Mouse (Mus musculus): ENCODE data around the gene Ubac1. TPM values are rescaled to one million over a fixed set of nuclear protein-coding genes. Genes with fewer than 3 reads are reported as not detected.
A peak's percentile ranks its signal among the peaks of the same experiment; 100 is the strongest.

The Ubac1 gene
- polyA plus RNA-seq, 1 experiment: 38.1 TPM

DNA sequence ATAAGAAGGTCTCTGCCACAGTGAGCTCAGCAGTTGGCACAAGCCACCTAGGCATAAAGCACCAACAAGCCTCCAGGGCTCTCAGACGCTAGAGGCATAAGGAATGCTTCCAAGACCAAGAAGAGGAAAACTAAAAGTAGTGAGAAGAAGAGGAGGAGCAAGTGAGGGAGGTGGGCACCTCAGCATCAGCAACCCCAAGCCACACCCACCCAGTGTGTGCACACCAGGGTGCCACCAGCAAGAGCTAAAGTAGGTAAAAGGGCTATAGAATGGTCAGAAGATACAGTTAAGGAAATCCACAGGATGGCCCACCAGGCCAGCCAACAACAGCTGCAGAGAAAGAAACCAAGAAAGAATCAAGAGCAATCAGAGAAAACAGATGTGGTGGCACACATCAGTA, 10.1 kb downstream of the Ubac1 start:
- DNase-seq: no peak
- no peak overlapping the region for H3K4me3 ChIP-seq (replicated peaks; ENCODE audit: extremely low read depth, low read depth, low read length)
- TF ChIP-seq POLR2A (IDR thresholded peaks at IDR 0.05; ENCODE audit: borderline replicate concordance, extremely low read depth, low read depth, low read length): no peak
- TF ChIP-seq CTCF (IDR thresholded peaks at IDR 0.05; ENCODE audit: insufficient read depth, low read length): no peak
- WGBS: 61% methylated on average over 1 of the region's 1 CpGs
- no peaks in the 10 kb centered on the region for H3K4me1 ChIP-seq (ENCODE audit: control insufficient read depth, insufficient read depth, low read length)

DNA sequence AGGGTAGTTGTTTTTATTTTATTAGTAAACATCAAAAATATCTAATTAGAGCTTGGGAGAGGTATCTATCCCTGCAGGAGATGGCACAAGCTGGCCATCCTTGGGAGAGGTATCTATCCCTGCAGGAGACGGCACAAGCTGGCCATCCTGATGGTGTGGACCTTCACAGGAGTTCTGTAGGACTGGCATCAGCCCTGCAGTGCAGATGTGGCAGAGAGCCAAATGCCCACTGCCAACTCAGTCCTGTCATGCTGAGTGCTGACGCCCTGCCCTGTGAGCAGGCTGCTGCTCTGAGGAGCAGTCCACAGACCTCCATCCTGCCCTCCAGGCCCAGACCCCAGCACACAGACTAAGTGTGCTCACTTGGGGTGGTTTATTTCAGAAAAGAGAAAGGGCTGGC, 19.5 kb downstream of the Ubac1 start:
- TF ChIP-seq POLR2A (IDR thresholded peaks at IDR 0.05; ENCODE audit: borderline replicate concordance, extremely low read depth, low read depth, low read length): no peak
- WGBS: 81% methylated on average over 2 of the region's 2 CpGs
- Histone ChIP-seq H3K4me1 (ENCODE audit: control insufficient read depth, insufficient read depth, low read length) (no peaks in the 10 kb centered on the region), H3K4me3 (replicated peaks; ENCODE audit: extremely low read depth, low read depth, low read length) (no peak overlapping the region)
- DNase-seq: no peak

DNA sequence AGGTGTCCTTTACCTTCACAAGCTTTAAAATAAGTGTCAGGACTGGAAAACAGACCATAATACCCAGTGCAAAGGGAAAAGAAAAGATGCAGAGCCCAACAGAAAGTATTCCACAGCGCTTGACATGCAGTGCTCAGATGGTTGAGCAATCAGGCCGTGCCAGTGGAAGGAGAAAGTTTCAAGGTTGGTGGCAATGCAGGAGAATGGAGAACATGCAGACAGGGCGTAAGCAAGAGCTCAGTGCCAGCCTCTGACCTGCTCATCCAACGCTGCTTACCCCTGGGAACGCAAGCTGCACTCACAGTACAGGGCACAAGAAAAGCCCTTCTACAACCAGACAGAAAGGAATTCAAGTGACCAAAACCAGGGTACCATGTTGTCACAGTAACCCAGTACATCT, 20.4 kb downstream of the Ubac1 start:
- no peak for DNase-seq
- TF ChIP-seq CTCF (IDR thresholded peaks at IDR 0.05; ENCODE audit: insufficient read depth, low read length) (no peak), POLR2A (IDR thresholded peaks at IDR 0.05; ENCODE audit: borderline replicate concordance, extremely low read depth, low read depth, low read length) (no peak)
- 88% methylated on average over 5 of the region's 5 CpGs for WGBS
- Histone ChIP-seq H3K4me3 (replicated peaks; ENCODE audit: extremely low read depth, low read depth, low read length) (no peak overlapping the region), H3K4me1 (ENCODE audit: control insufficient read depth, insufficient read depth, low read length) (no peaks in the 10 kb centered on the region)

DNA sequence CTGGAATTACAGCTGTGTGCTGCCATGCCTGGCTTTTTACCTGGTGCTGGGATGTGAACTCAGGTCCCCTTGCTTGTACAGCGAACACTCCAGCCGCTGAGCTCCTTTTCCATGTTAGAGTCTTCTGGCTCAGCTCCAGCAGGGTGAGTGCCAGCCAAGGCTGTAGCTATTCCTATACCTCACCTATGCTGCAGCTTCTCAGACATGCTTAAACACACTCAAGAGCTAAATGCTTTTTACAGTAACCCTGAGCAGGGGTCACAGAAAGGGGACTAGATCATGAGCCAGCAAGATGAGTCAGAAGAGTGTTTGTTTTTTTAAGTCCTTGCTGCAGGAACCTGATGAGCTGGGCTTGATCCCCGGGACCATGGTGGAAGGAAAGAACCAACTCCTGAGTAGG, 23.8 kb downstream of the Ubac1 start:
- no peak for DNase-seq
- WGBS: 68% methylated on average over 3 of the region's 3 CpGs
- Histone ChIP-seq H3K4me3 (replicated peaks; ENCODE audit: extremely low read depth, low read depth, low read length) (no peak overlapping the region), H3K4me1 (ENCODE audit: control insufficient read depth, insufficient read depth, low read length) (no peaks in the 10 kb centered on the region)
- TF ChIP-seq CTCF (IDR thresholded peaks at IDR 0.05; ENCODE audit: insufficient read depth, low read length) (no peak), POLR2A (IDR thresholded peaks at IDR 0.05; ENCODE audit: borderline replicate concordance, extremely low read depth, low read depth, low read length) (no peak)

DNA sequence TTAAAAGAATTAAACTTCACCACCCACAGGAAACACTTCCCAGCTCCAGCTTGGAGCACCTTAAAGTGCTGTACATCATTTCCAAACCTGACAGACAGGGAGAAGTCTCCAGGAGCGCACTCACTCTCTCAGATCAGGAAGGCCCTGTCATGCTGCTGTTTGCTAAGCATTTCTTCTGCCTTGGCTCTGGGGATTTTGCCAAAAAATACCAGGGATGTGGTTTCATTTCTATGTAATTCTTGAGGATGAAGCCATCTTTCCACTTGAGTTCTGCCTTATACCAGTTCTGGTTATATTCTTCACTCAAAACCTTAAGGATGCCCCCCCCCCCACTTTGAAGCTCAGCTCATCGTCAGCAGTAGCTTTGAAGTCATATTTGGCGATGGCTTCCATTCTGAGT, 26.8 kb downstream of the Ubac1 start:
- H3K4me1 ChIP-seq (ENCODE audit: control insufficient read depth, insufficient read depth, low read length): no peaks in the 10 kb centered on the region; the same call in 1 of the 2 replicates
- TF ChIP-seq CTCF (IDR thresholded peaks at IDR 0.05; ENCODE audit: insufficient read depth, low read length): no peak
- TF ChIP-seq POLR2A (IDR thresholded peaks at IDR 0.05; ENCODE audit: borderline replicate concordance, extremely low read depth, low read depth, low read length): no peak
- no peak overlapping the region for H3K4me3 ChIP-seq (replicated peaks; ENCODE audit: extremely low read depth, low read depth, low read length)
- WGBS: 71% methylated on average over 3 of the region's 3 CpGs
- DNase-seq: no peak

DNA sequence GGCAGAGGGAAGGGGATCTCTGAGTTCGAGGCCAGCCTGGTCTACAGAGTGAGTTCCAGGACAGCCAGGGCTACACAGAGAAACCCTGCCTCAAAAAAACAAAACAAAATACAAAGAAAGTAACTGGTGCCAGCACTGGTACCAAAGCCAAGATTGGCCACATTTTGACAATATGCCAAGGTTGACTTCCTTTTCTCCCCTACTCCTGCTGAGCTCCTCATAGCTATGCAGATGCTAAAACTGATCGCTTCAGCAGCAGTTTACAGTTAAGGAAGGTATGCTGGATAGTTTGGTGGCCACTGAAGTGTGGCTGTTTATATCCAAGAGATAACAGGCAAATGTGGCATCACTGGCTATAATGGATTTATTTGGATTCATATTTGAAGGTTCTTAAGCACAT, 29.3 kb downstream of the Ubac1 start:
- DNase-seq: no peak
- no peak overlapping the region for H3K4me3 ChIP-seq (replicated peaks; ENCODE audit: extremely low read depth, low read depth, low read length)
- TF ChIP-seq CTCF (IDR thresholded peaks at IDR 0.05; ENCODE audit: insufficient read depth, low read length) (no peak), POLR2A (IDR thresholded peaks at IDR 0.05; ENCODE audit: borderline replicate concordance, extremely low read depth, low read depth, low read length) (no peak)
- H3K4me1 ChIP-seq (ENCODE audit: control insufficient read depth, insufficient read depth, low read length): no peaks in the 10 kb centered on the region; the same call in 1 of the 2 replicates
- 43% methylated on average over 2 of the region's 2 CpGs for WGBS

DNA sequence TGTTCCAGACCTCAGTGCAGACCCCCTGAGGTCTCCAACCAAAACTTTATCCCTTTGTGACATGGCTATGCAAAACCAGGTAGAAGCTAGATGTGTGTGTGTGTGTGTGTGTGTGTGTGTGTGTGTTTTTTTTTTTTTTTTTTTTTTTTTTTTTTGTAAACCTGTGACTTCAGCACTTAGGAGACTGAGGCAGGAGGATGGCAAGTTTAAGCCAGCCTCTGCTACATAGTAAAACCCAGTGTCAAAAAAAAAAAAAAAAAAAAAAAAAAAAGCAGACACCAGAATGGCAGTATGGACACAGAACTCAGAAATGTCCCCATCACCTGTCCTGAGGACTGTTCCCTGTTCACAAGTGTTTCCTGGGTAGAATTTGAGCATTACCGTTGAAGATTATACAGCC, 31.9 kb downstream of the Ubac1 start:
- no peak for DNase-seq
- TF ChIP-seq CTCF (IDR thresholded peaks at IDR 0.05; ENCODE audit: insufficient read depth, low read length) (no peak), POLR2A (IDR thresholded peaks at IDR 0.05; ENCODE audit: borderline replicate concordance, extremely low read depth, low read depth, low read length) (no peak)
- Histone ChIP-seq H3K4me3 (replicated peaks; ENCODE audit: extremely low read depth, low read depth, low read length) (no peak overlapping the region), H3K4me1 (ENCODE audit: control insufficient read depth, insufficient read depth, low read length) (no peaks in the 10 kb centered on the region; the same call in 1 of the 2 replicates)
- WGBS: 75% methylated on average over 1 of the region's 1 CpGs

DNA sequence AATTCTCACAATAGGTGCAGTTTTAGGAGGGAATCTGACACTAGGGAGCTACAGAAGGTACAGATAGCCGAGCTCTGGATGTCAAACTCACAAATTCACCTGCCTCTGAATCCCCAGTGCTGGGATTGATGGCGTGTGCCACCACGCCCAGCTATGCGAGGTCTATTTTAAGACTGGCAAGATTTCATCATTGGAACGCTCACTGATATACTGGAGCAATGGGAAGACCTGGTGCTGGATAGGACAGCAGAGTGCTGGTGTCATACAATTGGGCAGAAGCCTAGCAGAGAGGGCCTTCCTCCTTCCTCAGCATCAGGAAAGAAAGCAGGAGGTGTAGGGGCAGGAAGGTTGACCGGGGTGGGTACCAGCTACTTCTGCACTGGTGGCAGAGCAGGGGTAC, 33.7 kb downstream of the Ubac1 start:
- Histone ChIP-seq H3K4me3 (replicated peaks; ENCODE audit: extremely low read depth, low read depth, low read length) (no peak overlapping the region), H3K4me1 (ENCODE audit: control insufficient read depth, insufficient read depth, low read length) (no peaks in the 10 kb centered on the region; the same call in 1 of the 2 replicates)
- 78% methylated on average over 6 of the region's 6 CpGs for WGBS
- DNase-seq: no peak
- no peak for TF ChIP-seq CTCF (IDR thresholded peaks at IDR 0.05; ENCODE audit: insufficient read depth, low read length)

DNA sequence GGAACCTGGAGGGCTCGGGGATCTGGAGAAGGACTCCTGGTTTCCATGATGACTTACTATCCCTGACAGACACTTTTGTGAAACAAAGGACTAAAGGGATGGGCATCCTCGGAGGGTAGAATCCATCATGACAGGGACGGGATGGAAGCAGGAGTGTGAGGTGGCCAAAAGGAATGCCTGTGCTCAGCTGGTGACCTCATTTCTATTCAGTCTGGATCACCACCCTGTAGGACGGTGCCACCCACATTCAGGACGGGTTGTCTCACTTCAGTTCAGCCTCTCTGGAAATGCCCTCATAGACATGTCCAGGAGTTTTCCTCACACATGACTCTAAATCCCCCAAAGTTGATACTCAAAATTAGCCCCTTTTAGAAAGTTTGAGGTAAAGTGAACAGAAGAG, 34.9 kb downstream of the Ubac1 start:
- TF ChIP-seq CTCF (IDR thresholded peaks at IDR 0.05; ENCODE audit: insufficient read depth, low read length) (no peak), POLR2A (IDR thresholded peaks at IDR 0.05; ENCODE audit: borderline replicate concordance, extremely low read depth, low read depth, low read length) (no peak)
- DNase-seq: no peak
- Histone ChIP-seq H3K4me1 (ENCODE audit: control insufficient read depth, insufficient read depth, low read length) (no peaks in the 10 kb centered on the region), H3K4me3 (replicated peaks; ENCODE audit: extremely low read depth, low read depth, low read length) (no peak overlapping the region)
- WGBS: 71% methylated on average over 5 of the region's 5 CpGs

DNA sequence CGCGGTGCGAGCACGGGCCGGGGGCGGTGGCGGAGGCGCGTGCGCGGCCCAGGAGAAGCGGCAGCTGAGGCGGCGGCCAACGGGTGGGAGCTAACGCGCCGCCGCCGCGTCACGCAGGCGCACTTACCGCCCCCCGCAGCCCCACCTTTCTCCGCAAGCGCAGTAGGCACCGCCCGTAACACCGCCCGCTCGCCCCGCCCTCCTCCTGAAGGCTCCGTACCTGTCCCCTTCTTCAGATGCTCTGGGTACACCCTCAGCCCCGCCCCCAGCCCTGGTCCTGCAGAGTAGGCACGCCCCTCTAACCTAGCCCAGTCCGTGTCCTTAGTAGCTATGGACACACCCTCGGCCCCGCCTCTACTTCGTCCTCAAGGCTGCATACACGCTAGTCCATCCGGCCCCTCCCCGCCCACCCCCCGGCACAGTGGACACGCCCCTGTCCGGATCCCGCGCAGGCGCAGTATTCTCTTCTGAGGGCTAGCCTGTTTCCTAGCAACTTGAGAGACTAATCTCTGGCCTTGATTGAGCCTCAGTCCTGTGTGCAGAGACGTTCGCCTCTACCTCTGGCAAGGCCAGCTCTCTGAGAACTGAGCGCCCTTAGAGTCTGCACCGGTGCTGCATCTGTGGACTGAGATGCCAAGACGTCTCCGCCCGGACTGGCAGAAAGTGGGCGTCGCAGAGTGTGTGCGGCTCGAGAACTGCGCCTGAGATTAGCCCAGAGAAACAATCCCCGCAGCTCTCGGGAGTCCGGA, 38.2 kb downstream of the Ubac1 start, which contains the start of gene Camsap1:
Gene Camsap1, minus strand, starts transcription at position 124 of the 749 bp plus-strand sequence.
- DNase-seq: peak; percentile 99
- TF ChIP-seq POLR2A (IDR thresholded peaks at IDR 0.05; ENCODE audit: borderline replicate concordance, extremely low read depth, low read depth, low read length) (peak; percentile 24; the same call in 1 of the 2 replicates), CTCF (IDR thresholded peaks at IDR 0.05; ENCODE audit: insufficient read depth, low read length) (no peak)
- WGBS: 1% methylated on average over 52 of the region's 64 CpGs

More for the DNA sequence above, 38.2 kb downstream of the Ubac1 start, which contains the start of gene Camsap1:
- Histone ChIP-seq H3K4me1 (ENCODE audit: control insufficient read depth, insufficient read depth, low read length) (peaks cover 5% of the 10 kb centered on the region; the same call in 1 of the 2 replicates), H3K4me3 (replicated peaks; ENCODE audit: extremely low read depth, low read depth, low read length) (peak within 1 kb of the TSS; percentile 76)
